8 mouse cellular contexts compared by ENCODE assay signal in genomic region chr14:45388345-45389181, GRCm38 (mm10). TPM values are rescaled to one million over a fixed set of nuclear protein-coding genes. Genes with fewer than 3 reads are reported as not detected.
A peak's percentile ranks its signal among the peaks of the same experiment; 100 is the strongest.
DNase-seq lines count a peak whose midpoint lies in the region; ATAC-seq and TF ChIP-seq lines count a peak whose summit lies in the region.

No protein-coding gene starts in this region.

- under 1% methylated on average over 68 of the region's 71 CpGs for WGBS in heart, embryonic 12.5 days
- WGBS in kidney, postnatal 0 days, result under 1% methylated on average over 71 of the region's 71 CpGs
- WGBS in liver, adult 2 months, result under 1% methylated on average over 70 of the region's 71 CpGs

- TF ChIP-seq POLR2A in liver, adult 2 months (IDR thresholded peaks at IDR 0.05; ENCODE audit: extremely low read depth, insufficient read depth, low read length), result peak; percentile 88
- TF ChIP-seq POLR2A in myocyte (IDR thresholded peaks at IDR 0.05; ENCODE audit: insufficient read length, low read depth), result peak; percentile 74

- H3ac ChIP-seq in myocyte (ENCODE audit: control insufficient read depth, insufficient read length), result peak overlapping the region; percentile 52

- no peaks in the 10 kb centered on the region for H3K9me3 ChIP-seq in erythroblast, embryonic 14.5 days (ENCODE audit: control insufficient read depth, low read length)
- H3K9me3 ChIP-seq in heart, embryonic 12.5 days (replicated peaks), result no peaks in the 10 kb centered on the region
- H3K9me3 ChIP-seq in kidney, postnatal 0 days (replicated peaks; ENCODE audit: low read length), result no peaks in the 10 kb centered on the region

- H3K4me2 ChIP-seq in heart, embryonic 12.5 days, result peak overlapping the region; percentile 69
- peak overlapping the region; percentile 91 for H3K4me2 ChIP-seq in kidney, postnatal 0 days (ENCODE audit: low read length)
- H3K4me2 ChIP-seq in myocyte (ENCODE audit: low read depth), result peak overlapping the region; percentile 79

- peak; percentile 27; the same call in 1 of the 2 replicates for TF ChIP-seq CTCF in kidney, postnatal 0 days (IDR thresholded peaks at IDR 0.05; ENCODE audit: low read depth)
- no peak for TF ChIP-seq CTCF in liver, adult 2 months (IDR thresholded peaks at IDR 0.05; ENCODE audit: low read depth, low read length)

- H3K4me3 ChIP-seq in erythroblast, embryonic 14.5 days (replicated peaks), result peak overlapping the region; percentile 79
- peak overlapping the region; percentile 71 for H3K4me3 ChIP-seq in heart, embryonic 12.5 days
- peak overlapping the region; percentile 92 for H3K4me3 ChIP-seq in kidney, postnatal 0 days (replicated peaks; ENCODE audit: low read depth, low read length)
- peak overlapping the region; percentile 95 for H3K4me3 ChIP-seq in liver, adult 2 months (ENCODE audit: insufficient read depth, low read depth, low read length)
- peak overlapping the region; percentile 42 for H3K4me3 ChIP-seq in myocyte

- H3K9ac ChIP-seq in heart, embryonic 12.5 days, result peak overlapping the region; percentile 86
- peak overlapping the region; percentile 91 for H3K9ac ChIP-seq in kidney, postnatal 0 days (ENCODE audit: low read depth, low read length)
- H3K9ac ChIP-seq in liver, adult 2 months (ENCODE audit: low read depth, low read length), result peak overlapping the region; percentile 97

- no peaks in the 10 kb centered on the region for H3K36me3 ChIP-seq in erythroblast, embryonic 14.5 days (ENCODE audit: control insufficient read depth)
- no peaks in the 10 kb centered on the region for H3K36me3 ChIP-seq in heart, embryonic 12.5 days
- H3K36me3 ChIP-seq in kidney, postnatal 0 days (ENCODE audit: insufficient read depth, low read length), result no peaks in the 10 kb centered on the region
- H3K36me3 ChIP-seq in liver, adult 2 months (ENCODE audit: control insufficient read depth, insufficient read depth, low read length), result peaks cover 3% of the 10 kb centered on the region; the same call in 1 of the 2 replicates
- peaks cover 16% of the 10 kb centered on the region for H3K36me3 ChIP-seq in myocyte (ENCODE audit: control insufficient read depth, insufficient read depth)

- peak overlapping the region; percentile 80 for H3K27ac ChIP-seq in heart, embryonic 12.5 days (ENCODE audit: poor library complexity, severe bottlenecking)
- peak overlapping the region; percentile 96 for H3K27ac ChIP-seq in kidney, postnatal 0 days
- peak overlapping the region; percentile 99 for H3K27ac ChIP-seq in liver, adult 2 months (replicated peaks; ENCODE audit: insufficient read depth, low read depth, low read length)

- H3K4me1 ChIP-seq in erythroblast, embryonic 14.5 days (ENCODE audit: control insufficient read depth), result peaks cover 31% of the 10 kb centered on the region
- H3K4me1 ChIP-seq in heart, embryonic 12.5 days (replicated peaks), result peaks cover 8% of the 10 kb centered on the region
- H3K4me1 ChIP-seq in kidney, postnatal 0 days (replicated peaks; ENCODE audit: insufficient read depth, low read length), result peaks cover 13% of the 10 kb centered on the region; the same call in 1 of the 2 replicates
- peaks cover 21% of the 10 kb centered on the region for H3K4me1 ChIP-seq in liver, adult 2 months (ENCODE audit: control insufficient read depth, insufficient read depth, low read length)

- peak; percentile 89 for DNase-seq in CD4-positive, CD25-positive, alpha-beta regulatory T cell, adult 2 months (ENCODE audit: low read depth, low spot score)
- peak; percentile 56 for DNase-seq in brain, embryonic 18.5 days (ENCODE audit: low read depth, low spot score)
- peak; percentile 89 for DNase-seq in kidney, postnatal 0 days (ENCODE audit: low spot score)
- DNase-seq in liver, adult 2 months (ENCODE audit: extremely low read depth, low read depth, low spot score), result peak; percentile 84
- peak; percentile 78 to 88 for DNase-seq in spleen, postnatal 4 days (ENCODE audit: low spot score in 2 of 2)

- no peaks in the 10 kb centered on the region for H3K27me3 ChIP-seq in erythroblast, embryonic 14.5 days (ENCODE audit: control insufficient read depth)
- H3K27me3 ChIP-seq in heart, embryonic 12.5 days (replicated peaks), result no peaks in the 10 kb centered on the region
- H3K27me3 ChIP-seq in kidney, postnatal 0 days (ENCODE audit: insufficient read depth, low read length), result no peaks in the 10 kb centered on the region
- no peaks in the 10 kb centered on the region for H3K27me3 ChIP-seq in liver, adult 2 months (ENCODE audit: control insufficient read depth, insufficient read depth, low read length)
- H3K27me3 ChIP-seq in myocyte (ENCODE audit: control insufficient read depth, insufficient read depth, insufficient read length), result no peaks in the 10 kb centered on the region

- peak; percentile 99 for ATAC-seq in heart, embryonic 12.5 days (ENCODE audit: insufficient number of reproducible peaks, low FRiP score)
- peak; percentile 97 for ATAC-seq in kidney, postnatal 0 days (replicated peaks; ENCODE audit: low FRiP score, low read depth)

- H3K79me2 ChIP-seq in liver, adult 2 months (ENCODE audit: control insufficient read depth, insufficient read depth, low read length), result peaks cover 6% of the 10 kb centered on the region; the same call in 1 of the 2 replicates
- H3K79me2 ChIP-seq in myocyte (ENCODE audit: control insufficient read depth, insufficient read depth), result peaks cover 37% of the 10 kb centered on the region

TF ChIP-seq in myocyte, 11 proteins besides CTCF, POLR2A, EP300 and RAD21:
- no peak for TF ChIP-seq REST (IDR thresholded peaks at IDR 0.05; ENCODE audit: insufficient read depth, insufficient read length)
- TF ChIP-seq MYOG (IDR thresholded peaks at IDR 0.05; ENCODE audit: control insufficient read depth in 1 of 3, insufficient read depth in 1 of 3, insufficient read length in 2 of 3, low read depth in 2 of 3), result peak in 2 of 3 experiments; percentile 47 to 49
- TF ChIP-seq CEBPB (IDR thresholded peaks at IDR 0.05; ENCODE audit: insufficient read depth, poor library complexity, severe bottlenecking), result 0 out of 2 replicates have a peak, but pooled peaks have one; percentile 30
- no peak for TF ChIP-seq MYOD1 (IDR thresholded peaks at IDR 0.05; ENCODE audit: control insufficient read depth in 1 of 3, insufficient read length in 2 of 3, low read depth in 2 of 3)
- peak; percentile 70 for TF ChIP-seq POLR2AphosphoS2 (IDR thresholded peaks at IDR 0.05; ENCODE audit: insufficient read length, low read depth)
- peak; percentile 91 for TF ChIP-seq SRF (IDR thresholded peaks at IDR 0.05; ENCODE audit: control insufficient read depth, insufficient read length, low read depth)
TF ChIP-seq in myocyte: peak in this region for 4.

RNA-seq across cellular contexts. Expression of gene Gnpnat1, which starts 16.1 kb away (rescaled TPM):
- polyA plus RNA-seq in erythroblast, embryonic 14.5 days (2012), result 0.27 TPM in 1 of 2 replicates, not detected in the other
- polyA plus RNA-seq in heart, embryonic 12.5 days (2016; fragmentation: Nextera tagmentation; extraction: Ambion mirVana), result 30.5 and 33.0 TPM in 2 replicates
- polyA plus RNA-seq in kidney, postnatal 0 days (2015; fragmentation: Nextera tagmentation; extraction: Ambion mirVana), result 79.0 and 83.3 TPM in 2 replicates
- 115 and 121 TPM in 2 replicates for total RNA-seq in liver, adult 2 months (2014; rRNA removed)
- 23.5 and 30.6 TPM in 2 replicates for polyA plus RNA-seq in liver, adult 2 months (2012; rRNA removed)
- 33.9 TPM for polyA plus RNA-seq in myocyte (2012; fragmentation: generic; extraction: Trizol)

RNA-seq across cellular contexts. Expression of gene Styx, which starts 37.7 kb away (rescaled TPM):
- 1.4 and 1.5 TPM in 2 replicates for polyA plus RNA-seq in erythroblast, embryonic 14.5 days (2012)
- polyA plus RNA-seq in heart, embryonic 12.5 days (2016; fragmentation: Nextera tagmentation; extraction: Ambion mirVana), result 48.6 and 53.9 TPM in 2 replicates
- 79.9 and 82.3 TPM in 2 replicates for polyA plus RNA-seq in kidney, postnatal 0 days (2015; fragmentation: Nextera tagmentation; extraction: Ambion mirVana)
- 5.3 and 6.1 TPM in 2 replicates for total RNA-seq in liver, adult 2 months (2014; rRNA removed)
- polyA plus RNA-seq in liver, adult 2 months (2012; rRNA removed), result 1.4 and 3.5 TPM in 2 replicates
- polyA plus RNA-seq in myocyte (2012; fragmentation: generic; extraction: Trizol), result 6.3 TPM

RNA-seq across cellular contexts. Expression of gene Psmc6, which starts 59.0 kb away (rescaled TPM):
- 1.0 and 1.4 TPM in 2 replicates for polyA plus RNA-seq in erythroblast, embryonic 14.5 days (2012)
- 132 and 134 TPM in 2 replicates for polyA plus RNA-seq in heart, embryonic 12.5 days (2016; fragmentation: Nextera tagmentation; extraction: Ambion mirVana)
- polyA plus RNA-seq in kidney, postnatal 0 days (2015; fragmentation: Nextera tagmentation; extraction: Ambion mirVana), result 146 and 147 TPM in 2 replicates
- total RNA-seq in liver, adult 2 months (2014; rRNA removed), result 101 and 108 TPM in 2 replicates
- polyA plus RNA-seq in liver, adult 2 months (2012; rRNA removed), result 21.5 and 32.8 TPM in 2 replicates
- 72.7 TPM for polyA plus RNA-seq in myocyte (2012; fragmentation: generic; extraction: Trizol)

Comparison
In these comparisons a context has a peak if more than half of its experiments do, and no peak if none do; other contexts are left out.
1. Peak in every context shown above with its lines: DNase-seq, ATAC-seq, H3K4me3 ChIP-seq and H3K27ac ChIP-seq.
2. H3K4me3 ChIP-seq: peak in every context shown above with its lines; median percentile 95 in liver, adult 2 months; 92 in kidney, postnatal 0 days; 79 in erythroblast, embryonic 14.5 days; 71 in heart, embryonic 12.5 days; 42 in myocyte.
3. RNA of gene Gnpnat1, which starts 16.1 kb away (polyA plus RNA-seq): 79.0 to 83.3 TPM in kidney, postnatal 0 days, 33.9 TPM in myocyte (single experiment), 30.5 to 33.0 TPM in heart, embryonic 12.5 days and 23.5 to 30.6 TPM in liver, adult 2 months; 0.27 TPM in erythroblast, embryonic 14.5 days; every median in the first group is over 10 times any median in the second.